Mouse (Mus musculus): ENCODE results near the gene Grip1. TPM values are rescaled to one million over a fixed set of nuclear protein-coding genes. Genes with fewer than 3 reads are reported as not detected.

The Grip1 gene
- polyA plus RNA-seq, 1 experiment from 2014 or later: 0.87 TPM

GRCm38 (mm10) chr10:120026437-120026836 lies 572.8 kb downstream of the Grip1 start:
- Histone ChIP-seq H3K4me2 (replicated peaks; ENCODE audit: low read depth) (no peak overlapping the region), H3K9ac (ENCODE audit: low read length) (no peak overlapping the region), H3K27me3 (ENCODE audit: control insufficient read depth, insufficient read depth, low read length) (no peaks in the 10 kb centered on the region), H3K9me3 (ENCODE audit: control insufficient read depth, low read length) (no peaks in the 10 kb centered on the region), H3K4me3 (ENCODE audit: low read depth, low read length) (no peak overlapping the region), H3K36me3 (ENCODE audit: control insufficient read depth, insufficient read depth, low read length) (no peaks in the 10 kb centered on the region), H3K4me1 (replicated peaks; ENCODE audit: control insufficient read depth, insufficient read depth) (no peaks in the 10 kb centered on the region), H3K27ac (replicated peaks) (no peak overlapping the region)
- no peak for TF ChIP-seq CTCF (IDR thresholded peaks at IDR 0.05; ENCODE audit: low read depth)
- no peak for TF ChIP-seq EP300 (optimal IDR thresholded peaks at IDR 0.05)
- DNase-seq (ENCODE audit: low spot score) (no peak), ATAC-seq (ENCODE audit: low FRiP score, low TSS enrichment) (no peak)
- WGBS: 79% methylated on average over 10 of the region's 10 CpGs

DNA sequence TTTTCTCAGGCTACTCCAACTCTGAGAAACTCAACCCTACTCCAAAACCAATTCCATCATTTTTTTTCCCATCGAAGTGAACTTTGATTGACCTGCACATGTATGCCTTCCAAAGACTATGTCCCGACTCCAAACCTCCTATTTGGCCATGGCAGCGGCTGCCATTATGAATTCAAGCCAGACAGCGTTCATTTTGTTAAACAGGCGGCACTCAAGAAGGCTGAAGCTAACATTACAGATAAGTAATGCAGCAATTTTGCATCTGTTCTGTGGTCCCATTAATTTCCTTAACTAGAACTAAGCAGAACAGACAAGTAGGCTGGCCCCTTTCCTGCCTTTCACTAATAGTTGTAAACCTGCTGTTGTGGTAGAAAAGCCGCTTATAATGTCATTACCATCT lies 577.3 kb downstream of the Grip1 start:
- 81% methylated on average over 6 of the region's 6 CpGs for WGBS
- no peaks in the 10 kb centered on the region for H3K9me3 ChIP-seq (ENCODE audit: control insufficient read depth, low read length)
- no peak overlapping the region for H3K27ac ChIP-seq (replicated peaks)

GRCm38 (mm10) chr10:120031316-120031715 lies 577.7 kb downstream of the Grip1 start:
- Histone ChIP-seq H3K4me3 (ENCODE audit: low read depth, low read length) (no peak overlapping the region), H3K9me3 (ENCODE audit: control insufficient read depth, low read length) (no peaks in the 10 kb centered on the region), H3K27ac (replicated peaks) (no peak overlapping the region), H3K36me3 (ENCODE audit: control insufficient read depth, insufficient read depth, low read length) (no peaks in the 10 kb centered on the region), H3K27me3 (ENCODE audit: control insufficient read depth, insufficient read depth, low read length) (no peaks in the 10 kb centered on the region), H3K4me2 (replicated peaks; ENCODE audit: low read depth) (no peak overlapping the region), H3K9ac (ENCODE audit: low read length) (no peak overlapping the region), H3K4me1 (replicated peaks; ENCODE audit: control insufficient read depth, insufficient read depth) (no peaks in the 10 kb centered on the region)
- 91% methylated on average over 8 of the region's 8 CpGs for WGBS
- TF ChIP-seq EP300 (optimal IDR thresholded peaks at IDR 0.05) (no peak), CTCF (IDR thresholded peaks at IDR 0.05; ENCODE audit: low read depth) (no peak)
- ATAC-seq (ENCODE audit: low FRiP score, low TSS enrichment): no peak
- no peak for DNase-seq (ENCODE audit: low spot score)

More for the DNA sequence above, 577.3 kb downstream of the Grip1 start:
- no peaks in the 10 kb centered on the region for H3K27me3 ChIP-seq (ENCODE audit: control insufficient read depth, insufficient read depth, low read length)
- TF ChIP-seq EP300 (optimal IDR thresholded peaks at IDR 0.05) (no peak), CTCF (IDR thresholded peaks at IDR 0.05; ENCODE audit: low read depth) (no peak)
- no peaks in the 10 kb centered on the region for H3K36me3 ChIP-seq (ENCODE audit: control insufficient read depth, insufficient read depth, low read length)
- ATAC-seq (ENCODE audit: low FRiP score, low TSS enrichment): no peak
- no peak overlapping the region for H3K4me3 ChIP-seq (ENCODE audit: low read depth, low read length)
- no peak overlapping the region for H3K4me2 ChIP-seq (replicated peaks; ENCODE audit: low read depth)
- no peaks in the 10 kb centered on the region for H3K4me1 ChIP-seq (replicated peaks; ENCODE audit: control insufficient read depth, insufficient read depth)
- H3K9ac ChIP-seq (ENCODE audit: low read length): no peak overlapping the region
- DNase-seq (ENCODE audit: low spot score): no peak

- Histone ChIP-seq H3K4me2 (replicated peaks; ENCODE audit: low read depth) (no peak overlapping the region), H3K36me3 (ENCODE audit: control insufficient read depth, insufficient read depth, low read length) (no peaks in the 10 kb centered on the region), H3K27me3 (ENCODE audit: control insufficient read depth, insufficient read depth, low read length) (no peaks in the 10 kb centered on the region), H3K4me1 (replicated peaks; ENCODE audit: control insufficient read depth, insufficient read depth) (no peaks in the 10 kb centered on the region), H3K27ac (replicated peaks) (no peak overlapping the region), H3K9ac (ENCODE audit: low read length) (no peak overlapping the region), H3K9me3 (ENCODE audit: control insufficient read depth, low read length) (no peaks in the 10 kb centered on the region), H3K4me3 (ENCODE audit: low read depth, low read length) (no peak overlapping the region)
- WGBS: 77% methylated on average over 9 of the region's 9 CpGs
- no peak for DNase-seq (ENCODE audit: low spot score)
- ATAC-seq (ENCODE audit: low FRiP score, low TSS enrichment): no peak
- TF ChIP-seq EP300 (optimal IDR thresholded peaks at IDR 0.05) (no peak), CTCF (IDR thresholded peaks at IDR 0.05; ENCODE audit: low read depth) (no peak)
Measured at GRCm38 (mm10) chr10:120033866-120034265, 580.2 kb downstream of the Grip1 start.

GRCm38 (mm10) chr10:120035211-120035733 lies 581.6 kb downstream of the Grip1 start:
- no peak overlapping the region for H3K27ac ChIP-seq (replicated peaks)
- no peak overlapping the region for H3K4me2 ChIP-seq (replicated peaks; ENCODE audit: low read depth)
- H3K4me1 ChIP-seq (replicated peaks; ENCODE audit: control insufficient read depth, insufficient read depth): no peaks in the 10 kb centered on the region
- no peaks in the 10 kb centered on the region for H3K27me3 ChIP-seq (ENCODE audit: control insufficient read depth, insufficient read depth, low read length)
- no peak overlapping the region for H3K9ac ChIP-seq (ENCODE audit: low read length)
- H3K36me3 ChIP-seq (ENCODE audit: control insufficient read depth, insufficient read depth, low read length): no peaks in the 10 kb centered on the region
- no peak overlapping the region for H3K4me3 ChIP-seq (ENCODE audit: low read depth, low read length)
- TF ChIP-seq CTCF (IDR thresholded peaks at IDR 0.05; ENCODE audit: low read depth) (no peak), EP300 (optimal IDR thresholded peaks at IDR 0.05) (no peak)
- 54% methylated on average over 15 of the region's 15 CpGs for WGBS
- no peaks in the 10 kb centered on the region for H3K9me3 ChIP-seq (ENCODE audit: control insufficient read depth, low read length)
- ATAC-seq (ENCODE audit: low FRiP score, low TSS enrichment) (no peak), DNase-seq (ENCODE audit: low spot score) (no peak)

DNA sequence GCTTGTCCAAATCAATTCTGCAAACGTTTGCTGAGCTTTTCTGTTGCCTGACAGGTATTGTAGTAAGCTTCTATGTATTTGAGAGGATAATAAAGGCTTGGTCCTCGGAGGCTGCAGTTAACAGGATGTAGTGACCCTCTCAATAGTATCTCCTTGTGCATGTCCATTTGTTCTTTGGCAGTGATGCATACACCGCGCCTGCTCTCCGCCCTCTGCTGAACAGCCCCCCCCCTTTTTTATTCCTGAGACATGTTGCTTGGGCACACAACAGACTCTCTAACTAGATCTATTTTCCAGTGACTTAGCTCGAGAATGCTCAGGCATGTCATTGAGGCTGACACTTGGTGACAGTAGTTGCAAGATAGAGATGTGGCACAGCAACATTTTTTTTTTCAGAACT lies 582.2 kb downstream of the Grip1 start:
- H3K27ac ChIP-seq (replicated peaks): no peak overlapping the region
- WGBS: 55% methylated on average over 6 of the region's 6 CpGs
- TF ChIP-seq EP300 (optimal IDR thresholded peaks at IDR 0.05) (no peak), CTCF (IDR thresholded peaks at IDR 0.05; ENCODE audit: low read depth) (no peak)
- no peaks in the 10 kb centered on the region for H3K4me1 ChIP-seq (replicated peaks; ENCODE audit: control insufficient read depth, insufficient read depth)
- no peak overlapping the region for H3K9ac ChIP-seq (ENCODE audit: low read length)
- H3K9me3 ChIP-seq (ENCODE audit: control insufficient read depth, low read length): no peaks in the 10 kb centered on the region
- no peaks in the 10 kb centered on the region for H3K27me3 ChIP-seq (ENCODE audit: control insufficient read depth, insufficient read depth, low read length)
- H3K4me3 ChIP-seq (ENCODE audit: low read depth, low read length): no peak overlapping the region
- no peak for DNase-seq (ENCODE audit: low spot score)
- no peak overlapping the region for H3K4me2 ChIP-seq (replicated peaks; ENCODE audit: low read depth)
- ATAC-seq (ENCODE audit: low FRiP score, low TSS enrichment): no peak
- no peaks in the 10 kb centered on the region for H3K36me3 ChIP-seq (ENCODE audit: control insufficient read depth, insufficient read depth, low read length)

Measured in stomach, postnatal 0 days (tissue).